Mouse (Mus musculus) 416B (cell line): ENCODE data around the gene Casd1.
"Not testable (repeated sequence)": the region's sequence is repeated elsewhere in the genome, so short reads cannot be mapped to it uniquely, and the experiment has no call there.

Experiments
- DNase-seq: peaks from one replicate; pipeline ENCODE4 v3.0.0; 2011; ENCODE audit warnings: low read depth

Casd1 gene

DNA sequence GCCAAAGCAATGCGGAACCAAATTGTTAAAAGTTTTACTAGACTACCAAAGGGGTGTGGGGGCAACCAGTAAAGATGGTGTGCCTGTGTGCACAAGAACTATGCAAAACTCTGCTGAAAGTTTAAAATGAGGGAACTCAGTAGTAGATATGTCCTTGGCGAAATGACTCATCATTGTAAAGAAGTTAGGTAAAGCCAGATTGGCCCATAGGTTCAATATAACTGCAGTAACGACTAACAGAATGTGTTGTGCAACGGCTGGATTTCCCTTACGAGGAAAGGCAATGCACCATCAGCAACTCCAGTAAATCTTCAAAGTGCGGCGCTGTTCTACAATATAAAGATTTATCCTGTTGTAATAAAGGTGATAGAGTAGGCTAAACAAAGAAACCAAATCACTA is 11.8 kb downstream of the Casd1 start:
- peak; percentile 72 for DNase-seq

- DNase-seq = no peak
Observed at GRCm38 (mm10) chr6:4617911-4618310, 17.3 kb downstream of the Casd1 start.

DNA sequence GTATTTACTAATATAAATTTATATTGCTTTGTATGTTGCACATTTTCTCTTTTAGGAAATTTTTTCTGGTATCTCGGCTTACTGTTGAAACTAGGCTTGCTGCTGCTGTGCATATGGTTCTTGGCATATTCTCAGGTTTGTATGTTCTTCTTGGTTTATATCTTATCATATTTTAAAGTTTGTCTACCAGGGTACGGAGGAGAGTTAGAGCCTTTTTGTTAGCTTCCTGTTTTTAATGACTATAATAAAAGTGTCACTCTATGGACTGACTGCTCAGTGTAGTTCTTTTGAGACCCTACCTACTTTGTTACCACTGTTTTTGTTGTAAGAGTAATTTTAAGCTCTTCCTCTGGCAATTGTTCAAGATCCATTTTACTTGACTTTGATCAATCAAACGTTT is 30.8 kb downstream of the Casd1 start:
- DNase-seq = no peak

- DNase-seq = no peak
Observed at GRCm38 (mm10) chr6:4633189-4633588, 32.5 kb downstream of the Casd1 start.

DNA sequence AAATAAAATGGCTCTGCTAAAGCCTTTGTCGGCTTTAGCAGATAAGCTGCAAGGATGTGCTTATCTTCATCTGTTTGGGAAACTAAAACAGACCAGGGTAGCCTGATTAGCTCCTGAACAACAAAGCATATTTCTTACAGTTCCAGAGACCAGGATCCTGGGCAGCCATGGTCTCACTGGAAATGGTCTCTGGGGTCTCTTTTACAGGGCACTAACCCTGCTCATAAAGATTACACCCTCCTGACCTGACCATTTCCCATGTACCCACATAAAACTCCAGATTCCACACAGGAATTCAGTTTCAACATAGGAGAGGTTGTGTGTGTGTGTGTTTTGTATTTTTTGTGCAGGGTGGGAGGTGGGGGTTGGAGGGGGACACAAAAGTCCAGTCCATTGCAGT is 34.2 kb downstream of the Casd1 start:
- DNase-seq = no peak

DNA sequence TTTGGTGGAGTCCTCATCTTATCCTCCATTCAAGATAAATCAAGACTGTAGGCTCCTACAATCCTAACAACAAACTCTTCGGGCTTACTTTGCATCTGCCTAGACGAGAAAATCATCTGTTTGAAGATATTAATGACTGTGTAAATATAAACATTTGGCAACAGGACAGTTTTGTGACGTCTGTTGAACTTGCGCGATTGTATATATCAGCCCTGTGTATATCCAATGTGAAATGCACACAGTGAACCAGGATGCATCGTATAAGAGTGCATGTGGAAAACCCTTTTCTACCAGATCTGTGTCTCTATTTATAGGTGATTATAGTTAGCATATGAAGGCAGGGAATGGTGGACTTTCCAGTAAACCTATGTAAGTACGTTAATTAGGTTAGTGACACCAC is 41.4 kb downstream of the Casd1 start:
- no peak for DNase-seq

GRCm38 (mm10) chr6:4647351-4647750 is 46.7 kb downstream of the Casd1 start:
- DNase-seq = no peak

- no peak for DNase-seq
Observed at GRCm38 (mm10) chr6:4652596-4653134, 52.0 kb downstream of the Casd1 start.

DNA sequence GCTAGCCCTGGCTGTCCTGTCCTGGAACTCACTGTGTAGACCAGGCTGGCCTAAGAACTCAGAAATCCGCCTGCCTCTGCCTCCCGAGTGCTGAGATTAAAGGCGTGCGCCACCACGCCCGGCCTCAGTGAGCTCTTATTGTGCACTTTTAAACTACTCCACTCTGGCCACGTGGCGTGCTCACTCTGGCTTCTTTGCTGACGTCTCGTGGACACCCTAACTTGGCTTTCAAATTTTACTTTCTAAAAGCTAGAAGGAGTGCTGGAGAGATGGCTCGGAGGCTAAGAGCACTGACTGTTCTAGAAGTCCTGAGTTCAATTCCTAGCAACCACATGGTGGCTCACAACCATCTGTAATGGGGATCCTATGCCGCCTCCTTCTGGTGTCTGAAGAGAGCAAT is 53.1 kb downstream of the Casd1 start:
- not testable (repeated sequence) for DNase-seq

- no peak for DNase-seq
Observed at GRCm38 (mm10) chr6:4655466-4655865, 54.8 kb downstream of the Casd1 start.

DNA sequence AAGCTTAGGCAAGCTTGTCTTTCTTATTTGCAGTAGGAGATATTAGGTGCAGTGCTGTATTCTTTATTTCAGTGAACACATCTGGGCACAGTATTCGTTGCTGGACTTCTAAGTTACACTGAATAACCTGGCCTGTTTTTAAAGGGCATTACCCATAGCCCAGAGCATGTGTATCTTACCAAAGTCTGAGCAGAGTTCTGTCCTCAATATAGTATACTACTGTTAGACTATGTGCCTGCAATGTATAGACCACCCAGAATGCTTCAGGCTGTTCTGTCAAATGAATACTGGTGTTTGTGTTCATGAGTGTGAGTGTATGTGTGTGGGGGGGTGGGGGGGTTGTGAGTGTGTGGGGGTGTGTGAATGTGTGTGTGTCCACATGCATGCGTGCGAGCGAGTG is 55.3 kb downstream of the Casd1 start:
- DNase-seq = no peak

- DNase-seq = no peak
Observed at GRCm38 (mm10) chr6:4658861-4659260, 58.2 kb downstream of the Casd1 start.

- DNase-seq = peak; percentile 82
Observed at GRCm38 (mm10) chr6:4663516-4663915, 62.9 kb downstream of the Casd1 start.

DNA sequence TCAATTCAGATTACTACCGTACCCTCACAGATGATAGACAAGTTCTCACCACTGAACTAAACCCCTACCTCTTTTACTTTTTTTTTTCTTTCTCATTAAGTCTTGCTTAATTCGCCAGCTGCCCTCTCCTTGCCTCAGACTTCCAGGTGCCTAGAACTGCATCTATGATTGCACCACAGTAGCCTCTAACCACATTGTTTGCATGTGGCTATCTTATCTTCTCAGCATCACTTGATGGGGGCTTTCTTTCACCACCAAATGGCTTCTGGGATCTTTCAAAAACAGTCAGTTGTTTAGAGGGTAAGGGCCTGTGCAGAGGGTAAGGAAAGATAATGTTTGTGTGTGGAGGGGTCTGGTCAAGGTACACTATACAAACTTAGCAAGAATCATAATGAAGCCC is 63.7 kb downstream of the Casd1 start:
- DNase-seq = peak; percentile 91

- DNase-seq = no peak
Observed at GRCm38 (mm10) chr6:4665154-4665553, 64.5 kb downstream of the Casd1 start.

GRCm38 (mm10) chr6:4677356-4677761 is 76.7 kb downstream of the Casd1 start:
- DNase-seq = no peak

DNA sequence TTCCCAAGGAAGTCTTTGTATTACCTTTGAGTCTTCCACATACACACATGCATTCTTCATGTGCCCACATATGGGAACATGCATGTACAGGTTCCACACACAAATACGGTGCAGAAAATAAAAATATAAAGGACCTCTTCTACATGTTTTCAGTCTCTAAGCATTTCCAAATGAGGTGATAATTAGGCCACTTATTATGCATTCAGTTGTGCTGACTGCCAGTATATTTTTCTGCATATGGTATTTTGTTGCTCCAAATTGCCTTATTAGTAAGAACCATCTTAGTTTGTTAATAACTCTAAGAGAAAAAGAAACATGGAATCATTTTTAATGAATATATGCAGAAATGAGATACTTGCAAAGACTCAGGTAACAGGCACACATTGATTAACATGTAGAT is 79.3 kb downstream of the Casd1 start:
- no peak for DNase-seq

- no peak for DNase-seq
Observed at GRCm38 (mm10) chr6:4680576-4680975, 79.9 kb downstream of the Casd1 start.

DNA sequence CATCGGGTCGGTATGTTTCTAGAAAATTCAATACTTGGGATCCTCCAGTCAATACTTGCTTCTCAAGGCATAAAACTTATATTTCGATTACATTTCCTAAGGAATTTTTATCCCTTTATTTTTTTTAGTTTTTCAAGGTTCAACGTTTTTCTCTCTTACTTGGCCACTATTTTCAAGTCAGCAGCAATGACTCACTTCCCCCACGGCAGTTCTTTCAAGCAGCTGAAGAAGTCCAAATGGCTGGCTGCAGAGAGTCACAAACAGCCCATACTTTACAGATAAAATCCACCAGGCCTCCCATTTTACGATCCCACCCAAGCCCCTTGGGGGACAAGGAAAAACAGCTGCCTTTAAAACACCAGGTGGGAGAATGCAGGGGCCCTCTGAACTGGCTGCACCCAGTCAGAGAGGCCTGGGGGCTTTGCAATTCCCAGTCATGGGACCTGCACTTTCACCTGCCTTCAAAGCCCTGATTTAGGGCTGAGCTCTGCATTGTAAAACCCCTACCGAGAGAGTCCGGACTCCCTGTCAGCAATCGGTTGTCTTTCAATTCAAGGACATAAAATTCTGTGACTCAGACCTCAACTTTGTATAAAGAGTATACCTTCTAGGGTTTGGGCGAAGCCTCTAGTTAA is 84.2 kb downstream of the Casd1 start:
- DNase-seq = peak; percentile 62

DNA sequence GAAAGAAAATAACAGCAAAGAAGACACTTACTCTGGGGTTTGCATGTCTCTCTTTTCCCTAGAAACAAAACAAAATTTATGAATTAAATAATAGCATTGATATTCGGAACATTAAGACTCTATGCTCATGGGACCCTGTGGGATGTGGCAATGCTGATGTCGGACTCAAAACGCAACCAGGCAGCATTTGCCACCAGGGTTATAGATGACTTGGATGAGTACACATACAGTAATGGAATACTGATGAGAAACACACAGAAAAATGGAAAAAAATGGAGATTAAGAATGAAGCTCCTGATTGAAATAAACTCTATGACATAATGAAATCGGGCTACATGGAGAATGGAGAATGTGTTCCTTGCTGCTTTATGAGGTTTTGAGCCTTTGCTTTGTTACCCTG is 89.8 kb downstream of the Casd1 start:
- no peak for DNase-seq
